Mouse (Mus musculus): Measurements from ENCODE around the gene Vnn1. TPM values are rescaled to one million over a fixed set of nuclear protein-coding genes. Genes with fewer than 3 reads are reported as not detected.

Vnn1 gene
- polyA plus RNA-seq, 1 experiment = not detected

- no peak overlapping the region for H3K27ac ChIP-seq (ENCODE audit: insufficient read depth, low read depth, low read length)
- no peaks in the 10 kb centered on the region for H3K4me1 ChIP-seq (ENCODE audit: control insufficient read depth, insufficient read depth, low read length)
- H3K4me3 ChIP-seq (ENCODE audit: insufficient read depth, low read depth, low read length) = no peak overlapping the region
- TF ChIP-seq CTCF (IDR thresholded peaks at IDR 0.05; ENCODE audit: insufficient read depth, low read depth, low read length) (no peak), POLR2A (IDR thresholded peaks at IDR 0.05; ENCODE audit: insufficient read depth, low read depth, low read length) (no peak)
- WGBS = 73% methylated on average over 7 of the region's 7 CpGs
These were observed 888 bp downstream of the Vnn1 start for GRCm38 (mm10) chr10:23895376-23895775.

- no peak overlapping the region for H3K4me3 ChIP-seq (ENCODE audit: insufficient read depth, low read depth, low read length)
- TF ChIP-seq POLR2A (IDR thresholded peaks at IDR 0.05; ENCODE audit: insufficient read depth, low read depth, low read length) (no peak), CTCF (IDR thresholded peaks at IDR 0.05; ENCODE audit: insufficient read depth, low read depth, low read length) (no peak)
- H3K27ac ChIP-seq (ENCODE audit: insufficient read depth, low read depth, low read length) = no peak overlapping the region
- 50% methylated on average over 3 of the region's 3 CpGs for WGBS
- H3K4me1 ChIP-seq (ENCODE audit: control insufficient read depth, insufficient read depth, low read length) = no peaks in the 10 kb centered on the region
These were observed 6.6 kb downstream of the Vnn1 start for GRCm38 (mm10) chr10:23901119-23901518.

- Histone ChIP-seq H3K4me3 (ENCODE audit: insufficient read depth, low read depth, low read length) (no peak overlapping the region), H3K4me1 (ENCODE audit: control insufficient read depth, insufficient read depth, low read length) (no peaks in the 10 kb centered on the region), H3K27ac (ENCODE audit: insufficient read depth, low read depth, low read length) (no peak overlapping the region)
- TF ChIP-seq CTCF (IDR thresholded peaks at IDR 0.05; ENCODE audit: insufficient read depth, low read depth, low read length) (no peak), POLR2A (IDR thresholded peaks at IDR 0.05; ENCODE audit: insufficient read depth, low read depth, low read length) (no peak)
- WGBS = 92% methylated on average over 1 of the region's 1 CpGs
These were observed 11.2 kb downstream of the Vnn1 start for GRCm38 (mm10) chr10:23905661-23906060.

- TF ChIP-seq CTCF (IDR thresholded peaks at IDR 0.05; ENCODE audit: insufficient read depth, low read depth, low read length) (no peak), POLR2A (IDR thresholded peaks at IDR 0.05; ENCODE audit: insufficient read depth, low read depth, low read length) (no peak)
These were observed 25.6 kb downstream of the Vnn1 start, which contains the start of gene Taar1 for GRCm38 (mm10) chr10:23920056-23920455. Gene Taar1 (plus strand): TSS chr10:23920356.

GRCm38 (mm10) chr10:23922468-23922867, 28.0 kb downstream of the Vnn1 start:
- Histone ChIP-seq H3K4me3 (ENCODE audit: insufficient read depth, low read depth, low read length) (no peak overlapping the region), H3K4me1 (ENCODE audit: control insufficient read depth, insufficient read depth, low read length) (no peaks in the 10 kb centered on the region), H3K27ac (ENCODE audit: insufficient read depth, low read depth, low read length) (no peak overlapping the region)
- TF ChIP-seq POLR2A (IDR thresholded peaks at IDR 0.05; ENCODE audit: insufficient read depth, low read depth, low read length) (no peak), CTCF (IDR thresholded peaks at IDR 0.05; ENCODE audit: insufficient read depth, low read depth, low read length) (no peak)
- 91% methylated on average over 3 of the region's 3 CpGs for WGBS

More at GRCm38 (mm10) chr10:23920056-23920455, 25.6 kb downstream of the Vnn1 start, which contains the start of gene Taar1:
- 93% methylated on average over 4 of the region's 4 CpGs for WGBS
- Histone ChIP-seq H3K4me1 (ENCODE audit: control insufficient read depth, insufficient read depth, low read length) (no peaks in the 10 kb centered on the region), H3K27ac (ENCODE audit: insufficient read depth, low read depth, low read length) (no peak within 1 kb of the TSS), H3K4me3 (ENCODE audit: insufficient read depth, low read depth, low read length) (no peak within 1 kb of the TSS)

GRCm38 (mm10) chr10:23923941-23924340, 29.5 kb downstream of the Vnn1 start:
- TF ChIP-seq CTCF (IDR thresholded peaks at IDR 0.05; ENCODE audit: insufficient read depth, low read depth, low read length) (no peak), POLR2A (IDR thresholded peaks at IDR 0.05; ENCODE audit: insufficient read depth, low read depth, low read length) (no peak)
- Histone ChIP-seq H3K4me3 (ENCODE audit: insufficient read depth, low read depth, low read length) (no peak overlapping the region), H3K4me1 (ENCODE audit: control insufficient read depth, insufficient read depth, low read length) (no peaks in the 10 kb centered on the region), H3K27ac (ENCODE audit: insufficient read depth, low read depth, low read length) (no peak overlapping the region)
- 87% methylated on average over 2 of the region's 2 CpGs for WGBS

GRCm38 (mm10) chr10:23937613-23938012, 43.1 kb downstream of the Vnn1 start:
- Histone ChIP-seq H3K27ac (ENCODE audit: insufficient read depth, low read depth, low read length) (no peak overlapping the region), H3K4me1 (ENCODE audit: control insufficient read depth, insufficient read depth, low read length) (no peaks in the 10 kb centered on the region), H3K4me3 (ENCODE audit: insufficient read depth, low read depth, low read length) (no peak overlapping the region)
- WGBS = 46% methylated on average over 4 of the region's 4 CpGs
- TF ChIP-seq CTCF (IDR thresholded peaks at IDR 0.05; ENCODE audit: insufficient read depth, low read depth, low read length) = no peak

- H3K4me1 ChIP-seq (ENCODE audit: control insufficient read depth, insufficient read depth, low read length) = no peaks in the 10 kb centered on the region
- 32% methylated on average over 6 of the region's 6 CpGs for WGBS
- no peak for TF ChIP-seq POLR2A (IDR thresholded peaks at IDR 0.05; ENCODE audit: insufficient read depth, low read depth, low read length)
- no peak for TF ChIP-seq CTCF (IDR thresholded peaks at IDR 0.05; ENCODE audit: insufficient read depth, low read depth, low read length)
- H3K4me3 ChIP-seq (ENCODE audit: insufficient read depth, low read depth, low read length) = no peak within 1 kb of the TSS
- H3K27ac ChIP-seq (ENCODE audit: insufficient read depth, low read depth, low read length) = no peak within 1 kb of the TSS
These were observed 43.8 kb downstream of the Vnn1 start, which contains the start of gene Taar2 for GRCm38 (mm10) chr10:23938312-23938711. Gene Taar2 (plus strand): TSS chr10:23938572.

GRCm38 (mm10) chr10:23942465-23942864, 48.0 kb downstream of the Vnn1 start:
- WGBS = 88% methylated on average over 5 of the region's 5 CpGs
- H3K4me1 ChIP-seq (ENCODE audit: control insufficient read depth, insufficient read depth, low read length) = no peaks in the 10 kb centered on the region
- H3K27ac ChIP-seq (ENCODE audit: insufficient read depth, low read depth, low read length) = no peak overlapping the region
- no peak overlapping the region for H3K4me3 ChIP-seq (ENCODE audit: insufficient read depth, low read depth, low read length)
- TF ChIP-seq CTCF (IDR thresholded peaks at IDR 0.05; ENCODE audit: insufficient read depth, low read depth, low read length) (no peak), POLR2A (IDR thresholded peaks at IDR 0.05; ENCODE audit: insufficient read depth, low read depth, low read length) (no peak)

GRCm38 (mm10) chr10:23948026-23948425, 53.5 kb downstream of the Vnn1 start:
- no peaks in the 10 kb centered on the region for H3K4me1 ChIP-seq (ENCODE audit: control insufficient read depth, insufficient read depth, low read length)
- H3K4me3 ChIP-seq (ENCODE audit: insufficient read depth, low read depth, low read length) = no peak overlapping the region
- TF ChIP-seq POLR2A (IDR thresholded peaks at IDR 0.05; ENCODE audit: insufficient read depth, low read depth, low read length) (no peak), CTCF (IDR thresholded peaks at IDR 0.05; ENCODE audit: insufficient read depth, low read depth, low read length) (no peak)
- WGBS = 49% methylated on average over 7 of the region's 7 CpGs
- H3K27ac ChIP-seq (ENCODE audit: insufficient read depth, low read depth, low read length) = no peak overlapping the region

Data from olfactory bulb, adult 2 months (tissue).